8 mouse cellular contexts compared by ENCODE assay signal in genomic region chr4:117120445-117121414, GRCm38 (mm10). TPM values are rescaled to one million over a fixed set of nuclear protein-coding genes. Genes with fewer than 3 reads are reported as not detected.
DNase-seq lines count a peak whose midpoint lies in the region; ATAC-seq lines count a peak whose summit lies in the region.

No protein-coding gene starts in this region.

- peak; percentile 99 for DNase-seq in adipocyte (ENCODE audit: low spot score)
- peak; percentile 98 for DNase-seq in embryo, embryonic 10 days (ENCODE audit: low spot score)
- DNase-seq in gastrocnemius, postnatal 10 days = peak; percentile 87
- DNase-seq in left cerebral cortex, postnatal 10 days (ENCODE audit: extremely low spot score in 1 of 2, low spot score in 2 of 2) = peak; percentile 95 to 96
- DNase-seq in right cerebral cortex, postnatal 25 days = peak; percentile 94
- peak; percentile 91 to 94 for DNase-seq in urinary bladder, postnatal 4 days (ENCODE audit: low spot score in 2 of 2)

- intact Hi-C loops in left cerebral cortex, postnatal 10 days (cut with DNase I) = no loop called here

- peak; percentile 58 for ATAC-seq in inflammation-experienced regulatory T-cells, adult 6 months
- peak; percentile 84 for ATAC-seq in megakaryocyte-erythroid progenitor cell, adult 5-6 weeks (replicated peaks; ENCODE audit: low FRiP score, low TSS enrichment, poor library complexity, severe bottlenecking)

RNA-seq across cellular contexts. Expression of gene Btbd19, which starts 4.8 kb away (rescaled TPM):
- 1 to 10 TPM; 4.7 to 6.8 TPM for total RNA-seq in gastrocnemius, postnatal 10 days (2021)
- 10 to 100 TPM; 24.8 to 27.2 (median 25.0) TPM for polyA plus RNA-seq in inflammation-experienced regulatory T-cells, adult 6 months (2017; shearing (Covaris generic))
- total RNA-seq in left cerebral cortex, postnatal 10 days (2021) = 10 to 100 TPM; 11.9 to 12.0 TPM
- 17.5 and 19.1 TPM in 2 replicates for total RNA-seq in megakaryocyte-erythroid progenitor cell, adult 5-6 weeks (2014; fragmentation: Nextera tagmentation)
- total RNA-seq in megakaryocyte-erythroid progenitor cell, adult 5-6 weeks (2017) = 7.7 and 15.6 TPM in 2 replicates

RNA-seq across cellular contexts. Expression of gene Tctex1d4, which starts 5.9 kb away (rescaled TPM):
- total RNA-seq in gastrocnemius, postnatal 10 days (2021) = not detected
- 1 to 10 TPM; 2.0 to 4.1 (median 3.1) TPM for polyA plus RNA-seq in inflammation-experienced regulatory T-cells, adult 6 months (2017; shearing (Covaris generic))
- total RNA-seq in left cerebral cortex, postnatal 10 days (2021) = under 1 TPM in 1 of 2 experiments, not detected in 1; 0.47 TPM
- total RNA-seq in megakaryocyte-erythroid progenitor cell, adult 5-6 weeks (2014; fragmentation: Nextera tagmentation) = not detected in 2 replicates
- not detected in 2 replicates for total RNA-seq in megakaryocyte-erythroid progenitor cell, adult 5-6 weeks (2017)

RNA-seq across cellular contexts. Expression of gene Plk3, which starts 13.0 kb away (rescaled TPM):
- total RNA-seq in gastrocnemius, postnatal 10 days (2021) = 1 to 10 TPM; 1.8 to 2.6 TPM
- 10 to 100 TPM; 13.4 to 19.8 (median 18.8) TPM for polyA plus RNA-seq in inflammation-experienced regulatory T-cells, adult 6 months (2017; shearing (Covaris generic))
- 10 to 100 TPM; 17.7 to 19.9 TPM for total RNA-seq in left cerebral cortex, postnatal 10 days (2021)
- 0.66 and 1.8 TPM in 2 replicates for total RNA-seq in megakaryocyte-erythroid progenitor cell, adult 5-6 weeks (2014; fragmentation: Nextera tagmentation)
- total RNA-seq in megakaryocyte-erythroid progenitor cell, adult 5-6 weeks (2017) = 0.94 and 2.8 TPM in 2 replicates

RNA-seq across cellular contexts. Expression of gene Ptch2, which starts 24.9 kb away (rescaled TPM):
- total RNA-seq in gastrocnemius, postnatal 10 days (2021) = 1 to 10 TPM; 4.8 to 9.6 TPM
- under 1 TPM in 2 of 3 experiments, not detected in 1; 0.15 to 0.24 TPM for polyA plus RNA-seq in inflammation-experienced regulatory T-cells, adult 6 months (2017; shearing (Covaris generic))
- total RNA-seq in left cerebral cortex, postnatal 10 days (2021) = 1 to 10 TPM; 2.4 to 3.4 TPM
- 0.25 TPM in 1 of 2 replicates, not detected in the other for total RNA-seq in megakaryocyte-erythroid progenitor cell, adult 5-6 weeks (2014; fragmentation: Nextera tagmentation)
- total RNA-seq in megakaryocyte-erythroid progenitor cell, adult 5-6 weeks (2017) = not detected in 2 replicates

RNA-seq across cellular contexts. Expression of gene Rps8, which starts 35.3 kb away (rescaled TPM):
- total RNA-seq in gastrocnemius, postnatal 10 days (2021) = 1,000 to 10,000 TPM; 1,007 to 1,093 TPM
- polyA plus RNA-seq in inflammation-experienced regulatory T-cells, adult 6 months (2017; shearing (Covaris generic)) = 100 to 1,000 TPM; 670 to 888 (median 878) TPM
- total RNA-seq in left cerebral cortex, postnatal 10 days (2021) = 100 to 1,000 TPM; 554 to 567 TPM
- total RNA-seq in megakaryocyte-erythroid progenitor cell, adult 5-6 weeks (2014; fragmentation: Nextera tagmentation) = 5,319 and 5,634 TPM in 2 replicates
- 1,767 and 2,088 TPM in 2 replicates for total RNA-seq in megakaryocyte-erythroid progenitor cell, adult 5-6 weeks (2017)

Comparison
In these comparisons a context has a peak if more than half of its experiments do, and no peak if none do; other contexts are left out.
1. Peak in every context shown above with its lines: DNase-seq and ATAC-seq.
2. RNA of gene Plk3, which starts 13.0 kb away (total RNA-seq): 17.7 to 19.9 TPM in left cerebral cortex, postnatal 10 days; 1.8 to 2.6 TPM in gastrocnemius, postnatal 10 days and 0.66 to 2.8 TPM in megakaryocyte-erythroid progenitor cell, adult 5-6 weeks; every median in the first group is over 4 times any median in the second.